Comparison of ENCODE assay signal across 16 mouse cellular contexts in genomic region chr7:73629182-73629581, GRCm38 (mm10).
"Had no signal": no experiment of that assay in that cellular context is flagged by ENCODE, and none has a peak within 500 bp of the region (broad histone marks: within the 10 kb centered on the region; RNA-seq: fewer than 3 reads in every experiment).

No protein-coding gene starts in this region.

- H3K4me3 ChIP-seq: neural tube, embryonic 13.5 days; neural tube, embryonic 15.5 days; stomach, embryonic 15.5 days had no signal

- H3K9me3 ChIP-seq: neural tube, embryonic 13.5 days; neural tube, embryonic 15.5 days; stomach, embryonic 15.5 days had no signal

- H3K27me3 ChIP-seq: neural tube, embryonic 15.5 days; stomach, embryonic 15.5 days had no signal

- H3K27ac ChIP-seq: neural tube, embryonic 13.5 days; neural tube, embryonic 15.5 days; stomach, embryonic 15.5 days; stomach, postnatal 0 days had no signal

- DNase-seq: retina, postnatal 1 day; right cerebral cortex, adult 18-20 months; right cerebral cortex, postnatal 14 days; right cerebral cortex, postnatal 25 days; right cerebral cortex, postnatal 4 days; spleen, adult 18-20 months; thymus, adult 18-20 months; thymus, adult 2 months; thymus, postnatal 14 days; thymus, postnatal 25 days; thymus, postnatal 36 days; thymus, postnatal 4 days had no signal

- H3K36me3 ChIP-seq: neural tube, embryonic 13.5 days; neural tube, embryonic 15.5 days; stomach, embryonic 15.5 days had no signal
